Mouse (Mus musculus) adrenal gland, adult 18-20 months (tissue): ENCODE results near the gene Cacng8. TPM values are rescaled to one million over a fixed set of nuclear protein-coding genes. Genes with fewer than 3 reads are reported as not detected.

Experiments used
- DNase-seq, 2 experiments: peaks; one replicate each; pipeline ENCODE4 v3.0.0; 2021 to 2022; ENCODE audit warnings: low spot score in 2 of 2
- total RNA-seq, 2 experiments: library from RNA; stranded (reverse); gene quantifications; 1 replicate in 1 of 2; 2 replicates in 1 of 2; pipeline ENCODE4 v1.2.3; 2021

The Cacng8 gene
- total RNA-seq, 2 experiments from 2014 or later: 1.7 to 3.5 TPM

- no peak for DNase-seq
These were observed 34.7 kb downstream of the Cacng8 start for GRCm38 (mm10) chr7:3425141-3425540.

- no peak for DNase-seq
These were observed 39.7 kb downstream of the Cacng8 start for GRCm38 (mm10) chr7:3430161-3430560.

- no peak for DNase-seq
These were observed 41.6 kb downstream of the Cacng8 start for GRCm38 (mm10) chr7:3432066-3432465.

DNA sequence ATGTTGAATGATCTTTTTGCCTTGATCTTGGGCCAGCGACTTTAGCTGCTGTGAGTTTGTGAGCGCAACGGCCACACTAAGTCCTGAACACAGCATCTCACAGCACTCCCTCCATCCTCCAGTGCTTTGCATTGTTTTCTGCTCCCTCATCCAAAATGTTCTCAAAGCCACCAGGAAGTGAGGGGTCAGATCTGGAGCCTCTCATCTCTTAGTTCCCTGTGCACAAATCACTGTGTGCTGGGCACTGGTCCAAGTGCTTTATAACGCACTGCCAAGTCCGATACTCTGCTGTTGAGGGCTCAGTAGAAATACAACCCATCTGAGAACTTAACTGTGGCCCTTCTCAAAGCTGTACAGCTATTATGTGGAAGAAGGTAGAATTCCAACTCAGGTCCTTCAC is 47.5 kb downstream of the Cacng8 start:
- DNase-seq: no peak

- DNase-seq: no peak
These were observed 49.5 kb downstream of the Cacng8 start for GRCm38 (mm10) chr7:3439984-3440383.

GRCm38 (mm10) chr7:3440526-3440925 is 50.0 kb downstream of the Cacng8 start:
- no peak for DNase-seq

DNA sequence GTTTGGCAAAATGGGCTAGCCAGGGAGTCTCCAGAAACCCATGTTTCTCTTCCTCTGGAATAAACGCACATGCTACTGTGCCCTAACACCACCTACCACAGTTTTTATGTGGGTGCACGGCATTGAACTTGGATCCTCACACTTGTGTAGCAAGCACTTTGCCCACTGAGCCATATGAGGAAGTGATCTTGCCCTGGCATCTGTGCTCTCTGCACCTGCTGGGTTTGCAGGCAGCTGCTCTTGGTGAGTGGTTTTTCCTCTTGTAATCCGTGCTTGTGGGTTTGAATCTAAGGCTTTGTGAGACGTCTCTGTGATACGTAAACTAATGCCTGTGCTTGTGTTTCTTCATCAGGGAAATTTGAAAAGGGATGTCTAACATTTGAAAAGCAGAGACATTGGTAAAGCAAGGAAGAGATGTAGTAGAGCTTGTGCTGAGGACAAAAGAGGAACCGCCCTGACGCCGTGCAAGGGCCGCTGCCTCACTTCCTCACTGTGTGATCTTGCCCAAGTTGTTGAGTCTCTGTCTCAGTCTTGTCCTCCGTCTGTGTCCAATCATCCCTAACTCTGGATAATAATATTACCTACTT is 52.1 kb downstream of the Cacng8 start:
- no peak for DNase-seq

- DNase-seq: no peak
These were observed 54.2 kb downstream of the Cacng8 start for GRCm38 (mm10) chr7:3444678-3445077.

DNA sequence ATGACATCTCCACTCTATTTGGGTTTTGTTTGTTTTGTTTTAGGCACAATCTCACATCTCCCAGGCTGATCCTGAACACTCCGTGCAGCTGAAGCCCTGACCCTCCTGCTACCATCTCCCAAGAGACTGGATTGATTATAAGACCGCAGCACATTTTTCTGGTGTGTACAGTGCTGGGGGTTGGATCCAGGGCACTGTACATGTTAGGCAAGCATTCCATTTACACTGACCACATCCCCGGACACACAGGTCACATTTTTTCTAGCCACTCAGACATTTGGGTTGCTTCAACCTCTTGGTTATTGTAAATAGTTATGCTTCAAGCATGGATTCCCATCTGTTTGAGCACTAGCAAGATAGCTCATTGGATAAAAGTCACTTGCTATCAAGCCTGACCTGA is 56.1 kb downstream of the Cacng8 start:
- DNase-seq: no peak

DNA sequence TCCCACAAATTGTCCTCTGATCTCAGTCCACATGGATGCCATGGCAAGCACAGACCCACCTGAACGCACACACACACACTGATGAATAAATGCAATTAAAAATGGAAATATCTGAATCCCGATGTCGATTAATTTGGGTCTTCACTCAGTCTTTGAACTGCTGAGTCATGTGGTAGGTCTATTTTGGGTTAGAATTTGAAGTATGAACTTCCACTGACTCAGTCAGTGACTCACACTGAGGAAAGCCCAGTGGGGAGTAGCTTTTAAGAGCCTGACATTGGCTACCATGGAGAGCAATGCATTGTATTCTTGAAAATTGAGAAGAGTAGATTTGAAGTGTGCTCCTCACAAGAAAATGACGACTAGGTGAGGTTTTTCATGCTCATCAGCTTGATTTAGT is 56.5 kb downstream of the Cacng8 start:
- no peak for DNase-seq

DNA sequence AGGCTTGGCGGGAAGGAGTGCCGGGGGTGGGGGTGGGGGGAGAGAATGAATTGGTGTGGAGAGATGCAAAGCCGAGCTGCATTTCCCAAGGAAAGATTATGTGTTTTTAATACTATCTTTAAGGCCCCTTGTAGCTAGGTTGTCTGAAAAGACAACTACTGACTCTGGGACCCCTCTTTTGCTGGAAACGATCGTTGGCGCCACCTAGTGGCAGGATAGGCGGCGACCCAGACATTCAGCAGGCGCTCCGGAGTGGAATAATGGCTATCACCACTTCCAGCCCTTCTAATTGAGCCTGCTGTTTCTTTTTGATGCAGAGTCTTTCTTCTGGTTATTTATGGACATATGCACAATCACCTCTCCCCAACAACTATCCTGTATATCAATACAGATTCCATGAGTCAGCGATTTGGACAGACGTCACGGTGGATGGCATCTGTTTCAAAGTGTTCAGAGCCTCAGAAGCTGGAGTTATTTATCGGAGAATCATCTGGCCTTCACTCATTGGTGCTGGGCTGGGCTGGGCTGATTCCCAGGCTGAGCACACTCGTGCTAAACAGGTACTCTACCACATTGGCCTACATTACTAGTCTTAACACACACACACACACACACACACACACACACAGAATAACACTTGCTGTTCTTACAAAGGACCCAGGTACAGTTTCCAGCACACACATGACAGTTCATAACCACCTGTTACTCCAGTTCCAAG is 58.4 kb downstream of the Cacng8 start:
- DNase-seq: peak; percentile 80 to 87

DNA sequence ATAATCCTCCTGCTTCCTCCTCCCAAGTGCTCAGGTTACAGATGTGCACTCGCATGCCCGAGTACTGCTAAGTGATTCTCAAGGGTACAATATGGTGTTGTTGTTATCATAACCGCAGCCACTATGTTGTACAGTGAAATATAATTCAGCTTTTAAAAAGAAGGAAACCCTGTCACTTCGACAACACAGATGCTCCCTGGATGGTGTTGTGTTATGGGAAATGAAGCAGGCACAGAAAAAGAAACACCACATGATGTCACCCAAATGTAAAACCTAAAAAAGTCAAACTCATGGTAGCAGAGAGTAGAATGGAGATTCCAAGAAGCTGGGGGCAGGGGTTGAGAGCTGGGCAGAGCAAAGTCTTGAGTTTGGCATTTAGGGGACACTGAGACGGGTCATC is 60.2 kb downstream of the Cacng8 start:
- DNase-seq: no peak

GRCm38 (mm10) chr7:3451161-3451560 is 60.7 kb downstream of the Cacng8 start:
- DNase-seq: no peak

DNA sequence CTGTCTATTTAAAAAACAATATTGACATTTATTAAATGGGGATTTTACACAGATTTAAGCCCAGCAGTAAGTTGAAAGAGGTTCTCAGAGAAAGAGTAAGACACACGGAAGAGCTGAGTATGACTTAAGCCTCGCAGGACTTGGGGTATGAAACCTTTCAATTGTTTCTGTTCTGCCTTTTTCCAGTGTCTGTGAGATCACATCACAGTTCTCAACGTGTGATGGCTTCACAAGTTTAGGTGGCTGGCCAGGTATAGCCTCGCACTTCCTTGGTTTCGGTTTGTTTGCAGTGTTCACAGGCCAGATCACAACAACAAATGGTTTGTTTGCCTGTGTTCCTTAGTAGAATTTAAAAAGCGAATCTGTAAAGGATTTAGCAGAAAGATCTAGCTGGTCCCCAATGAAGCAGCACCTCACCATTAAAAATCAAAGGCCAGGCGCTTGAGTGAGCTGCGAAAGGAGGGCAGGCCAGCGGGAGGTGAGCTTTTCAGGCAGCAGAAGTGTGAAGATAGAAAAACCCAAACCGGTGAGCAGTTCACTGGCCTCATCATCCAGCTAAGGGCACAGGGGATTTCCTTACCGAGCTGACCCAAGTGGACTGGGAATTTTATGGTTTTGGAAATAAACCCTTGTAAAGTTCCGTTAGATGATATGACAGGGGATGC is 62.5 kb downstream of the Cacng8 start:
- no peak for DNase-seq

DNA sequence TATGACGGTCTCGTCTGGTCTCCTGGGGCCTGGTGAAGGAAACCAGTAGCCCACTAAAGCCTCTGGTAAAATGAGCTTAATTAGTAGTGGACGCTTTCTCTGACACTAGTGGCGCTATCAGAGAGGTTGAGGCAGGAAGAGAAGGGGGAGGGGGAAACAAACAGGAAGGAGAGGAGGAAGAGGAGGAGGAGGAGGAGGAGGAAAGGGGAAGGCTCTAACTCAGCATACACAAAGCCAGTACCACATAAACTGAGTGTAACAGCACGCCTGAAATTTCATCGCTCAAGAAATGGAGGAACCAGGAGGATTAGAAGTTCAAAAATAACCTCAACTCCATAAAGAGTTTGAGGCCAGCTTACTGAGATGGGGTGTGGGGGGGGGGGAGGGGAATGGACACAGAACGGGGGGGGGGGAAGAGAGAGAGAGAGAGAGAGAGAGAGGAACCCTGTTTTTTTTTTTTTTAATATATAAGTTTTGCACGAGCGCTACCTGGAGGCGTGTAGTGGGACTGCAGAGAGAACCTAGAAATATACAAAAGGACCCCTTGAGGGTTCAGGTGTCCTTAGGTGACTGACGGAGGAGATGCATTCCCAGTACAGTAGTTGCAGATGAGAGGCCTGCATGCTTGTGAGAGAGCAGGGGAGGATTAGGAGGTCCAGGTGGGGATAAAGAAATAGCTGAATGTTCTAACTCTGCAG is 63.2 kb downstream of the Cacng8 start:
- no peak for DNase-seq

GRCm38 (mm10) chr7:3457111-3457840 is 66.8 kb downstream of the Cacng8 start:
- no peak for DNase-seq

DNA sequence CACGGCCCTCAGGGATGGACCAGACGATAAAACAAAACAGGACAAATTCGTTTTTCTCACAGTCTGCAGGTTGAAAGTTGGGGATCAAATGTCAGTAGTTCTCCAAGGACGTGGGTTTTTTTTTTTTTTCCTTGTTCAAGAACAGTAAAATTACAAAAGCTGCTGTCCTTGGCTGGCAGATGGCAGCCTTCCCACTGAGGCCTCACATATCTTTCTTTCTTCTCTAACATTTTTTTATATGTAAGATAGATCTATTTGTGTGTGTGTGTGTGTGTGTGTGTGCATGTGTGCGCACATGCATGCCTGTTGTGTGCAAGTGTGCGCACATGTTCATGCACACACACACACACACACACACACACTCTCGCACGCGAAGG is 67.3 kb downstream of the Cacng8 start:
- DNase-seq: no peak

DNA sequence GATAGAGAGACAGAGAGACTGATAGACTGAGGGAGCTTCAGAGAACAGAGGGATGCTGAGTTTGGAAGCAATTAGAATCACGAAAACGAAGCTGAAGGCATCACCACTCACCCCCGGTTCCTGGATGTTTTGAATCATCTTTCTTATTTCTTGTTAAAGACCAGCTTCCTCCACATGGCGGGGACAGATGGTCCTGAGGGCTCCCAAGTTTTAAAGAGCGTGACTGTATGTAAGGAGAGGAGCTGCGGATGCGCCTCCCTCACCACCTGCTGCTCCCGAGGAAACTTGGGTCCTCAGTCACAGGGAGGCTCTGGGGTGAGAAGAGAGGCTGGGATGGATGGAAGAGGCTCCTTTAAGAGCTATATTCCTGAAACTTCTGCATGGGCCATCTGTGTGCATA is 69.8 kb downstream of the Cacng8 start:
- DNase-seq: no peak

DNA sequence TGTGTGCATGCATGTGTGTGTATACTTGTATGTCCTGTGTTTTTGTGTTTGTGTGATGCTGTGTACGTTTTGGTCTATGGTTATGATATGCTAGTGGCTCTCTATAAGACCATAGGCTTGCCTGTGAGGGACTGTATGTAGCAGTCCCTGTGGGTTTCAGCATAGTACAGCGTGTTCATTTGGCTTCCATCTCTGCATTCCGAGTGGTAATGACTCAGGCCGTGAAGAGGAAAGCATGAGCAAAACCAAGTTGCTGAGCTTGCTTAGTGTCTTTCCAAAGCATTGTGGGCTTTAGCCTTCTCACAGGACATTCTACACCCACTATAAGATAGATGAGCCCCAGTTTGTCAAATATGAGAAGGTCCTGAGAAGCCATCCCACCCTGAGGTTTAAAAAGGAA is 72.8 kb downstream of the Cacng8 start:
- no peak for DNase-seq
